Mouse (Mus musculus) stomach, postnatal 0 days (tissue): ENCODE data around the gene Taok3.

Experiments
- CTCF ChIP-seq: IDR thresholded peaks from 2 replicates; pipeline ENCODE4 v1.5.1; 2016; ENCODE audit warnings: antibody characterized with exemption, low read depth, mild to moderate bottlenecking, moderate library complexity
- EP300 ChIP-seq: optimal IDR thresholded peaks from 2 replicates; pipeline ENCODE3; 2016; ENCODE audit warnings: antibody characterized with exemption

GRCm38 (mm10) chr5:117125482-117126346, 5.8 kb downstream of the Taok3 start:
- no peak for TF ChIP-seq CTCF
- no peak for TF ChIP-seq EP300
